Mouse (Mus musculus) stomach, adult 2 months (tissue): ENCODE data around the gene Nans. TPM values are rescaled to one million over a fixed set of nuclear protein-coding genes. Genes with fewer than 3 reads are reported as not detected.

Experiments
- polyA plus RNA-seq: library from polyadenylated mRNA; depleted of rRNA; stranded (reverse); fragments of >200 nt; gene quantifications from 2 replicates; pipeline ENCODE4 v1.2.3, GENCODE M21; 2012; rRNA removed

Nans gene
- polyA plus RNA-seq, result 14.0 and 14.8 TPM in 2 replicates

DNA sequence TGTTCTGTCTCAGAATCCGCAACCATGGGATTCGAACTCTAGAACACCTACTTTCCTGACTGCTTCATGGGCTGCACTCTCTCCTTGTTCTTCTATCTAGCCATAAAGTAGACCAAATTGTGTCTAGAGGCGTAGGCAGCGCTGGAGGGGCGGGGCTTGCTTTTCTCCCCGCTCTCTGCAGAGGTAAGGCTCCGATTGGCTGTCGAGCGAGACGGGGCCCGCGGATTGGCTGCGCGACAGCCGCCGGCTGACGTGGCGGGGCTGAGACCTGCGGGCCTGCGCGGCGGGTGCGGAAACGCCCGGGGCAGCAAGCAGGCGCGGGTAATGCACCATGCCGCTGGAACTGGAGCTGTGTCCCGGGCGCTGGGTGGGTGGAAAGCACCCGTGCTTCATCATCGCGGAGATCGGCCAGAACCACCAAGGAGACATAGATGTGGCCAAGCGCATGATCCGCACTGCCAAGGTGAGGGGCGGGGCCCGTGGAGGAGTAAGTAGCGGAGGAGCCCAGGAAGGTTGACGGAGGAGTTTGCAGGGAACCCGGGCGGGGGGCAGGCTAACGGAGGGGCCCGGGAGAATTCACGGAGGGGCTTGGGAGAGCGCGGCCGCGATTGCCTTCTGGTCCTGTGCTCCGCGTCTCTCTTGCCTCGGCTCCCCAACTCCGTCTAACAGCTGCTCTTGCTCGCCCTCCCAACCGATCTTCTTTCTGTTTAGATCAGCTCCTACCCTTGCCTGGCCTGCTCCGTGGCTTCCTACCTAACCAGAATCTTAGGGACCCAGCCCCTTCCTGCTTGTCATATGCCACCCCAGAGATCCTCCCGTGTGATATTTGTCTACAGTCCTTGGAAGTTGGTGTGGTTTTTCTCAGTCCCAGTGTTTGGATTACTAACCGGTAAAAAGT, at the start of gene Nans:
TSS of gene Nans (plus strand) at position 221 of the 898 bp plus-strand sequence.

DNA sequence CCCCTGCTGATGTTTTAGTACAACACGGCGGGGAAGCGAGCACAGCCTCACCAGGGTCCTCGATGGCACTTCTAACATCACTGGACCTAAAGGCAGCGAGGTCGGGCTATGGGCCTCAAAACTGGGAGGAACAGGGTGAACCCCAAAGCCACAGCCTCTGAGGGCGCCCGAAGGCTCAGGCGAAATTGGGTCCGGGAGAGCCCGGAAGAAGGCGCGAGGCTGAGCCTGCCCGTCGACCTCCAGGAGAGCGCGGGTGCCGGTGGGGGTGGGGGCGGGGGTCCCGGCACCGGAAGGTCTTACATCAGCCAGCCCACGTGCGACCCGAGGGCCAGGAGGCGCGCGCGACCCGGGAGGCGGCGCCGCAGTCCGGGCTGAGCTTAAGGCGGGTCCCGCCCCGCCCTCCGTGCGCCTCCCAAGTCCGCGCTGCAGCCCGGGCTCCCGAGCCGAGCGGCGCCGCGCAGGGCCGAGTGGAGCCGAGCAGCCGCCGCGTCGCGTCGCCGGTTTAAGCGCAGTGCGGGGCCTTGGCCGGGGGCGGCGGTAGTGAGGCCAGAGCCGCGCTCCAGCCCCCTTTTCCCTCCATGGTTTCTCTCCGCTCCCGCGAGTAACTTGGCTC, 38.4 kb upstream of the Nans start, which contains the start of gene Anp32b:
TSS of gene Anp32b (plus strand) at position 384 of the 613 bp plus-strand sequence.

DNA sequence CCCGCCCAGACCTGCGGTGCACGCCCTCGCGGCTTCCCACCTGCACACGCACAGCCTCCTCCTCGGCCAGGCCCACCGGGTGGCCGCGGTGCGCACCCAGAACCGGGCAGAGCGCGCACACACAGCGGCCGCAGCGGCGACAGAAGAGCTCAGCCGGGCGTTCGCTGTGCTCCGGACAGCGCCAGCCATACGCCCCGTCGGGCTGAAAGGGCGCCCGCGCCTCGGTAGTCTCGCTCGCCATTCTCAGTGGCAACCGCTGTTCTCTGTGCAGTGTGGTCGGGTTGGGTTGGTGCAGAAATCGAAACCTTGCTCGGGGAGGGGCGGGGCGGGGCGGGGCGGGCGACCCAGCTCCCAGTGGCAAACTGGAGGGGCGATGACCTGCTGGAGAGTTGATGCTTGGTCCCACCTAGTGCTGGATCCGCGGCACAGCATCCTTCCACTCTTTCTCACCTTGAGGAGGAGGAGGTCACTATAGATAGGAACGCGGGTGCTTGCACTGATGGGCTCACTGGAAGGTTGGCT, 46.9 kb downstream of the Nans start, which contains the start of gene Trim14:
TSS of gene Trim14 (minus strand) at position 302 of the 522 bp plus-strand sequence.

Other genes with a start within 250 kb of the Nans start
- gene Foxe1, start 145.6 kb upstream of the Nans start, polyA plus RNA-seq, result 1.1 and 1.6 TPM in 2 replicates
- gene Trmo, start 99.8 kb upstream of the Nans start, polyA plus RNA-seq, result 1.2 and 1.5 TPM in 2 replicates
- not detected in 2 replicates for gene Hemgn, start 75.7 kb upstream of the Nans start, polyA plus RNA-seq
- 9.0 and 18.2 TPM in 2 replicates for gene Anp32b, start 38.3 kb upstream of the Nans start, polyA plus RNA-seq
- gene Trim14, start 46.9 kb downstream of the Nans start, polyA plus RNA-seq, result 2.7 and 4.4 TPM in 2 replicates
- gene Coro2a, start 113.0 kb downstream of the Nans start, polyA plus RNA-seq, result 51.1 and 56.0 TPM in 2 replicates
- gene Tbc1d2, start 161.0 kb downstream of the Nans start, polyA plus RNA-seq, result 7.0 and 8.0 TPM in 2 replicates